8 mouse cellular contexts compared by ENCODE assay signal in genomic region chr15:100761036-100761418, GRCm38 (mm10). TPM values are rescaled to one million over a fixed set of nuclear protein-coding genes. Genes with fewer than 3 reads are reported as not detected.
DNase-seq lines count a peak whose midpoint lies in the region; ATAC-seq and TF ChIP-seq lines count a peak whose summit lies in the region.

No protein-coding gene starts in this region.

- TF ChIP-seq POLR2A in ES-Bruce4 (IDR thresholded peaks at IDR 0.05; ENCODE audit: insufficient read depth, low read length): no peak

- no peak for DNase-seq in heart, adult 18-20 months
- DNase-seq in cerebellum, adult 9-10 months: no peak
- DNase-seq in lung, postnatal 4 days: no peak
- no peak for DNase-seq in layer of hippocampus, adult 9-11 months

- no peak for TF ChIP-seq EP300 in ES-Bruce4 (IDR thresholded peaks at IDR 0.05; ENCODE audit: insufficient read depth, low read depth, low read length)

- H3K9me3 ChIP-seq in heart, embryonic 14.5 days (ENCODE audit: control insufficient read depth, low read length): no peaks in the 10 kb centered on the region
- H3K9me3 ChIP-seq in ES-Bruce4 (replicated peaks; ENCODE audit: control insufficient read depth, insufficient read depth, low read length, poor library complexity, severe bottlenecking): no peaks in the 10 kb centered on the region
- no peaks in the 10 kb centered on the region for H3K9me3 ChIP-seq in forebrain, embryonic 15.5 days
- no peaks in the 10 kb centered on the region for H3K9me3 ChIP-seq in liver, embryonic 16.5 days (replicated peaks; ENCODE audit: control insufficient read depth, low read length)

- H3K9ac ChIP-seq in heart, embryonic 14.5 days (ENCODE audit: low read length): no peak overlapping the region
- no peak overlapping the region for H3K9ac ChIP-seq in ES-Bruce4 (ENCODE audit: low read depth, poor library complexity, severe bottlenecking)
- H3K9ac ChIP-seq in forebrain, embryonic 15.5 days (replicated peaks): peak overlapping the region; percentile 26
- no peak overlapping the region for H3K9ac ChIP-seq in liver, embryonic 16.5 days (ENCODE audit: low read depth, low read length)

- H3K27me3 ChIP-seq in heart, embryonic 14.5 days (ENCODE audit: control insufficient read depth, insufficient read depth, low read length): peaks cover 48% of the 10 kb centered on the region
- H3K27me3 ChIP-seq in ES-Bruce4 (ENCODE audit: control insufficient read depth, insufficient read depth, low read length, poor library complexity, severe bottlenecking): no peaks in the 10 kb centered on the region
- no peaks in the 10 kb centered on the region for H3K27me3 ChIP-seq in forebrain, embryonic 15.5 days
- H3K27me3 ChIP-seq in liver, embryonic 16.5 days (ENCODE audit: control insufficient read depth, insufficient read depth, low read depth, low read length): peaks cover 47% of the 10 kb centered on the region

- no peak for ATAC-seq in heart, embryonic 14.5 days (ENCODE audit: insufficient number of reproducible peaks, insufficient read depth, low FRiP score, low read depth)
- ATAC-seq in forebrain, embryonic 15.5 days (replicated peaks): peak; percentile 36; the same call in 1 of the 2 replicates
- ATAC-seq in liver, embryonic 16.5 days (ENCODE audit: low read depth): no peak

- no peak overlapping the region for H3K27ac ChIP-seq in heart, embryonic 14.5 days (replicated peaks in 1 of 2; ENCODE audit: control insufficient read depth in 1 of 2, insufficient read depth in 1 of 2, low read depth in 2 of 2, low read length in 2 of 2)
- no peak overlapping the region for H3K27ac ChIP-seq in ES-Bruce4 (ENCODE audit: insufficient read depth, low read length)
- peak overlapping the region; percentile 83 for H3K27ac ChIP-seq in forebrain, embryonic 15.5 days (replicated peaks)
- H3K27ac ChIP-seq in liver, embryonic 16.5 days (ENCODE audit: low read length): no peak overlapping the region

- H3K4me3 ChIP-seq in heart, embryonic 14.5 days (ENCODE audit: control insufficient read depth in 1 of 2, insufficient read depth in 1 of 2, low read depth in 1 of 2, low read length in 2 of 2): peak overlapping the region; percentile 57 to 70
- H3K4me3 ChIP-seq in ES-Bruce4 (ENCODE audit: low read depth, low read length): peak overlapping the region; percentile 5
- peak overlapping the region; percentile 81 for H3K4me3 ChIP-seq in forebrain, embryonic 15.5 days
- peak overlapping the region; percentile 60 for H3K4me3 ChIP-seq in liver, embryonic 16.5 days (ENCODE audit: low read depth, low read length)

- 31% methylated on average over 9 of the region's 9 CpGs for WGBS in heart, embryonic 14.5 days
- WGBS in forebrain, embryonic 15.5 days: 8% methylated on average over 9 of the region's 9 CpGs
- 24% methylated on average over 9 of the region's 9 CpGs for WGBS in liver, embryonic 16.5 days (ENCODE audit: insufficient replicate concordance)

- H3K4me2 ChIP-seq in heart, embryonic 14.5 days (ENCODE audit: low read length): peak overlapping the region; percentile 95
- peak overlapping the region; percentile 73 for H3K4me2 ChIP-seq in forebrain, embryonic 15.5 days (replicated peaks)
- H3K4me2 ChIP-seq in liver, embryonic 16.5 days (ENCODE audit: low read depth, low read length): peak overlapping the region; percentile 81

- H3K4me1 ChIP-seq in heart, embryonic 14.5 days (ENCODE audit: control insufficient read depth in 2 of 2, insufficient read depth in 2 of 2, low read length in 2 of 2): peaks cover 3 to 5% of the 10 kb centered on the region in 2 experiments; a peak in 3 of 4 replicates
- H3K4me1 ChIP-seq in ES-Bruce4 (ENCODE audit: control insufficient read depth, insufficient read depth, low read length): peaks cover 2% of the 10 kb centered on the region
- peaks cover 21% of the 10 kb centered on the region for H3K4me1 ChIP-seq in forebrain, embryonic 15.5 days
- peaks cover 12% of the 10 kb centered on the region for H3K4me1 ChIP-seq in liver, embryonic 16.5 days (ENCODE audit: control insufficient read depth, low read depth, low read length)

- H3K36me3 ChIP-seq in heart, embryonic 14.5 days (ENCODE audit: control insufficient read depth, insufficient read depth, low read length): no peaks in the 10 kb centered on the region
- H3K36me3 ChIP-seq in ES-Bruce4 (ENCODE audit: control insufficient read depth, insufficient read depth, low read length, poor library complexity, severe bottlenecking): no peaks in the 10 kb centered on the region
- no peaks in the 10 kb centered on the region for H3K36me3 ChIP-seq in forebrain, embryonic 15.5 days
- H3K36me3 ChIP-seq in liver, embryonic 16.5 days (ENCODE audit: control insufficient read depth, insufficient read depth): no peaks in the 10 kb centered on the region

- no peak for TF ChIP-seq CTCF in ES-Bruce4 (IDR thresholded peaks at IDR 0.05; ENCODE audit: low read depth, low read length)

RNA-seq across cellular contexts. Expression of gene Slc4a8, which starts 0.5 kb away (rescaled TPM):
- 0.27 and 0.76 TPM in 2 replicates for polyA plus RNA-seq in heart, embryonic 14.5 days (2014; fragmentation: Nextera tagmentation; extraction: Ambion mirVana)
- 1 to 10 TPM; 1.9 to 4.8 TPM for total RNA-seq in heart, adult 18-20 months (2021)
- polyA plus RNA-seq in ES-Bruce4 (2011; ENCODE audit: insufficient read depth, insufficient read length, low read depth, missing spikeins): 15.6 and 18.7 TPM in 2 replicates
- 20.7 and 22.8 TPM in 2 replicates for polyA plus RNA-seq in forebrain, embryonic 15.5 days (2015; fragmentation: Nextera tagmentation; extraction: Ambion mirVana)
- polyA plus RNA-seq in liver, embryonic 16.5 days (2015; fragmentation: Nextera tagmentation; extraction: Ambion mirVana): 0.46 and 0.76 TPM in 2 replicates

RNA-seq across cellular contexts. Expression of gene Galnt6, which starts 31.9 kb away (rescaled TPM):
- 0.08 and 0.12 TPM in 2 replicates for polyA plus RNA-seq in heart, embryonic 14.5 days (2014; fragmentation: Nextera tagmentation; extraction: Ambion mirVana)
- total RNA-seq in heart, adult 18-20 months (2021): 1 to 10 TPM in 1 of 2 experiments, under 1 TPM in 1; 0.62 to 1.3 TPM
- polyA plus RNA-seq in ES-Bruce4 (2011; ENCODE audit: insufficient read depth, insufficient read length, low read depth, missing spikeins): 25.1 and 28.1 TPM in 2 replicates
- polyA plus RNA-seq in forebrain, embryonic 15.5 days (2015; fragmentation: Nextera tagmentation; extraction: Ambion mirVana): 0.13 and 0.27 TPM in 2 replicates
- polyA plus RNA-seq in liver, embryonic 16.5 days (2015; fragmentation: Nextera tagmentation; extraction: Ambion mirVana): 1.8 TPM in 2 replicates

Comparison
In these comparisons a context has a peak if more than half of its experiments do, and no peak if none do; other contexts are left out.
1. H3K4me3 ChIP-seq: peak in every context shown above with its lines; median percentile 81 in forebrain, embryonic 15.5 days; 64 in heart, embryonic 14.5 days; 60 in liver, embryonic 16.5 days; 5 in ES-Bruce4.